Mouse (Mus musculus): ENCODE measurements at regions not wholly inside any gene's neighbourhood (a gene's known extent, or its start where the extent isn't known, plus 50 kb on each side); places are given as distances from the start of the nearest gene placed in this dataset.
A peak's percentile ranks its signal among the peaks of the same experiment; 100 is the strongest.

DNA sequence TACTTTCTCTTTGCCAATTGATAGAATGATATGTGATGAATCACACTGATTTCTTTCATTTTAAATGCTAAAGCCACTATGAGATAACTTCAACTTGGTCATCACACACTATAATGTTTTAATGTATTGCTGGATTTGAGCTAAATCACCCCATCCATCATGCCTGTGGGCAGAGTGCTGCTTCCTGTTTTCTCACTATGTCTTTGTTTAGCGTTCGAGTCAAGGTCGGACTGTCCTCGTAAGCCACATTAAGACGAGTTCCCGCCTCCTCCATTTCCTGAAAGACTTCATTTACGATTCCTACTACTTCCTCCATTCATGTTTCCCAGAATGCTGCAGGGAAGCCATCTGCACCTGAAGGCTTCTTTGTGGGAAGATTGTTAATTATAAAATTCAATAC lies 1420.0 kb upstream of the Got2 start:
- ATAC-seq (ENCODE audit: low FRiP score), result no peak
- Histone ChIP-seq H3K27me3 (ENCODE audit: control insufficient read depth, insufficient read depth, low read length) (no peaks in the 10 kb centered on the region), H3K36me3 (ENCODE audit: control insufficient read depth, insufficient read depth, low read length) (no peaks in the 10 kb centered on the region), H3K4me2 (replicated peaks; ENCODE audit: low read depth, low read length) (no peak overlapping the region), H3K4me1 (replicated peaks; ENCODE audit: control insufficient read depth, insufficient read depth, low read length) (no peaks in the 10 kb centered on the region), H3K27ac (ENCODE audit: low read depth, low read length) (no peak overlapping the region), H3K9me3 (ENCODE audit: control insufficient read depth, low read length) (no peaks in the 10 kb centered on the region), H3K9ac (ENCODE audit: low read depth, low read length) (no peak overlapping the region), H3K4me3 (ENCODE audit: low read depth, low read length) (no peak overlapping the region)
- 80% methylated on average over 7 of the region's 7 CpGs for WGBS
- no peak for DNase-seq (ENCODE audit: low spot score)

DNA sequence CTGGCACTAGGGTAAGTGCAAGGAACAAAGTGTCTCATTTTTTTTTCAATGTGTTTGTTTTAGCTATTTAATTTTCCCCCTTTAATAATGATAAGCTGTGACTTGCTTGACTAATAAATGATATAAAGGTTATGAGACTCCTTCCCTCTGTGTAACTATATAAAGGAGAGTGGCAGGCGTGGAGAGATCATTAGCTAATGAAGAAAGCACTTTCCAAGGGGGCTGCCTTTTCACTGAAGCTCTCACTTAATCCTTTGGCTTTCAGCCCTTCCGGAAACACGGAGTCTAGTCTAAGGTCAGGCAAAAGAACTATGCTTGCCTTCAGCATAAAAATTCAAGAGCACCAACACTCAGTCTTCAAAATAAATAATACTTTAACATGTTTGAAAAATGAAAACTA lies 1382.2 kb upstream of the Got2 start:
- DNase-seq (ENCODE audit: low spot score) (no peak), ATAC-seq (ENCODE audit: low FRiP score) (0 out of 2 replicates have a peak, but pooled peaks have one; percentile 33)
- no peaks in the 10 kb centered on the region for H3K27me3 ChIP-seq (ENCODE audit: control insufficient read depth, insufficient read depth, low read length)
- no peak overlapping the region for H3K9ac ChIP-seq (ENCODE audit: low read depth, low read length)
- no peak overlapping the region for H3K4me2 ChIP-seq (replicated peaks; ENCODE audit: low read depth, low read length)
- H3K4me3 ChIP-seq (ENCODE audit: low read depth, low read length), result no peak overlapping the region
- 56% methylated on average over 3 of the region's 3 CpGs for WGBS
- H3K36me3 ChIP-seq (ENCODE audit: control insufficient read depth, insufficient read depth, low read length), result no peaks in the 10 kb centered on the region
- H3K27ac ChIP-seq (ENCODE audit: low read depth, low read length), result no peak overlapping the region
- H3K4me1 ChIP-seq (replicated peaks; ENCODE audit: control insufficient read depth, insufficient read depth, low read length), result no peaks in the 10 kb centered on the region
- no peaks in the 10 kb centered on the region for H3K9me3 ChIP-seq (ENCODE audit: control insufficient read depth, low read length)

- ATAC-seq (ENCODE audit: low FRiP score) (no peak), DNase-seq (ENCODE audit: low spot score) (no peak)
- Histone ChIP-seq H3K27me3 (ENCODE audit: control insufficient read depth, insufficient read depth, low read length) (no peaks in the 10 kb centered on the region), H3K9ac (ENCODE audit: low read depth, low read length) (no peak overlapping the region), H3K4me1 (replicated peaks; ENCODE audit: control insufficient read depth, insufficient read depth, low read length) (no peaks in the 10 kb centered on the region), H3K9me3 (ENCODE audit: control insufficient read depth, low read length) (no peaks in the 10 kb centered on the region), H3K36me3 (ENCODE audit: control insufficient read depth, insufficient read depth, low read length) (no peaks in the 10 kb centered on the region), H3K4me3 (ENCODE audit: low read depth, low read length) (no peak overlapping the region), H3K4me2 (replicated peaks; ENCODE audit: low read depth, low read length) (no peak overlapping the region), H3K27ac (ENCODE audit: low read depth, low read length) (no peak overlapping the region)
- WGBS, result 97% methylated on average over 1 of the region's 1 CpGs
Observed at GRCm38 (mm10) chr8:97260964-97261363, 1372.6 kb upstream of the Got2 start.

DNA sequence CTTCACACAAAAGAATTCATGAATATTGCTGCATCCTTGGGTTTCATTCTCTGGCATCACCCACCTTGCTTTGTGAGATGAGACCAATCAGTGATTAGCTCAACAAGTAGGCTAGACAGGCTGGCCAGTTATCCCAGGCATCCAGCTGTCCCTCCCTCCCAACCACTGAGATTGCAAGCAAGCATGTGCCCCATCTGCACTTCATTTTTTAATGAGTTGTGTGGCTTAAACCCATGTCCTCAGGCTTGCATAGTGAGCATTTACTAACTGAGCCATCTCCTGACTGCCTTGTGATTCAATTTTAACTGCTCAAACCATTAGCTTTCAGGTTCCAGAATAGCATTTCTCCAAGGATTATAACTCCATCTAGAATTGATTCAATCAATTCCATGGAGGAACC lies 1365.8 kb upstream of the Got2 start:
- ATAC-seq (ENCODE audit: low FRiP score) (no peak), DNase-seq (ENCODE audit: low spot score) (no peak)
- no peak overlapping the region for H3K4me2 ChIP-seq (replicated peaks; ENCODE audit: low read depth, low read length)
- no peak overlapping the region for H3K4me3 ChIP-seq (ENCODE audit: low read depth, low read length)
- no peaks in the 10 kb centered on the region for H3K36me3 ChIP-seq (ENCODE audit: control insufficient read depth, insufficient read depth, low read length)
- no peak overlapping the region for H3K9ac ChIP-seq (ENCODE audit: low read depth, low read length)
- H3K27ac ChIP-seq (ENCODE audit: low read depth, low read length), result no peak overlapping the region
- no peaks in the 10 kb centered on the region for H3K9me3 ChIP-seq (ENCODE audit: control insufficient read depth, low read length)
- no peaks in the 10 kb centered on the region for H3K27me3 ChIP-seq (ENCODE audit: control insufficient read depth, insufficient read depth, low read length)
- no peaks in the 10 kb centered on the region for H3K4me1 ChIP-seq (replicated peaks; ENCODE audit: control insufficient read depth, insufficient read depth, low read length)

DNA sequence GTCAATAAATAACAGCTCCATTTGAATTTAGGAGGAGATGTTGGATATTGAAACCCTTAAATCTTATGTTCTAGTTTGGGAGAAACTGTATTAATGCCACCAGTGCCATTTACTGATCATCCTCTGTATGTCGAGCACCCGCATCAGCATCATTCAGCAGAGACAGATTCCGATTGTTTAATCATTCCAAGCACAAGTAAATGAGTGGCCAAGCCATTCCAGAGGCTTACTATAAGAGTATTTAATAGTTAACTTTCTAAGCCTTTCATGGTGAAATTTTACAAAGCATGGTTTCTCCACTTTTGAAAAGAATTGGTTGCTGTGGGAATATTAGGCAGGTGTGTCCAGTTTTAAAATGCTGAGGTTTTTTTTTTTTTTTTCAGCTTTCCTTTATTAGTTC lies 1363.9 kb upstream of the Got2 start:
- no peaks in the 10 kb centered on the region for H3K27me3 ChIP-seq (ENCODE audit: control insufficient read depth, insufficient read depth, low read length)
- H3K4me2 ChIP-seq (replicated peaks; ENCODE audit: low read depth, low read length), result no peak overlapping the region
- H3K36me3 ChIP-seq (ENCODE audit: control insufficient read depth, insufficient read depth, low read length), result no peaks in the 10 kb centered on the region
- H3K9ac ChIP-seq (ENCODE audit: low read depth, low read length), result no peak overlapping the region
- DNase-seq (ENCODE audit: low spot score), result no peak
- H3K4me3 ChIP-seq (ENCODE audit: low read depth, low read length), result no peak overlapping the region
- WGBS, result 81% methylated on average over 3 of the region's 3 CpGs
- no peak for ATAC-seq (ENCODE audit: low FRiP score)
- H3K9me3 ChIP-seq (ENCODE audit: control insufficient read depth, low read length), result no peaks in the 10 kb centered on the region
- H3K27ac ChIP-seq (ENCODE audit: low read depth, low read length), result no peak overlapping the region
- H3K4me1 ChIP-seq (replicated peaks; ENCODE audit: control insufficient read depth, insufficient read depth, low read length), result no peaks in the 10 kb centered on the region

- H3K27ac ChIP-seq (ENCODE audit: low read depth, low read length), result no peak overlapping the region
- no peaks in the 10 kb centered on the region for H3K4me1 ChIP-seq (replicated peaks; ENCODE audit: control insufficient read depth, insufficient read depth, low read length)
- no peak for DNase-seq (ENCODE audit: low spot score)
- H3K4me3 ChIP-seq (ENCODE audit: low read depth, low read length), result no peak overlapping the region
- ATAC-seq (ENCODE audit: low FRiP score), result no peak
- no peak overlapping the region for H3K4me2 ChIP-seq (replicated peaks; ENCODE audit: low read depth, low read length)
- H3K9me3 ChIP-seq (ENCODE audit: control insufficient read depth, low read length), result no peaks in the 10 kb centered on the region
- no peaks in the 10 kb centered on the region for H3K27me3 ChIP-seq (ENCODE audit: control insufficient read depth, insufficient read depth, low read length)
- WGBS, result 90% methylated on average over 5 of the region's 5 CpGs
- no peak overlapping the region for H3K9ac ChIP-seq (ENCODE audit: low read depth, low read length)
- H3K36me3 ChIP-seq (ENCODE audit: control insufficient read depth, insufficient read depth, low read length), result no peaks in the 10 kb centered on the region
Observed at GRCm38 (mm10) chr8:97251458-97251865, 1363.1 kb upstream of the Got2 start.

DNA sequence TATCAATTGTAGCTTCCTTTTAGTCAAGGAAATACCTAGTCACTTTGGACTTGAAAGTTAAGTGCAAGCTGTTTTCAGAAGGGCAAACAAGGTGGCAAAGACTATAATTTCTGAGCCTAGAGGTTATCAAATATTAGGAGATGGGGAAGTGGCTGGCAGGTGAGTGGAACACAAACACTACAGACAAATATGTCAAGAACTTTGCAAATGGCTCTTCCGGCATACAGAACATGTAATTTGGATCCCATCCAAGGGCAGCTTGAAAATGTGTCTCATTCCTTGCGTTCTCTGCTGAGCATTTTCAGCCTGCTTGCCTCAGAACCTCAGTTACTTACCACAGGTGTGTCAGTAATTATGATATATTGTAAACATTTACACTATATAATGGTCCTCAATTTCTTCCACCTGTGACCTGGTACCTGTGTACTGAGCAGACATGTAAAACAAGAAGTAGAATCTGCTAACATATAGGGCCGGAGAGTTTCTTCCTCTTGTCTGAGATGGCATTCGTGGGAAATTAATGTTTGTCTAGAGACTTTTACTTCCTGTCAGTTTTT lies 1346.3 kb upstream of the Got2 start:
- no peak for ATAC-seq (ENCODE audit: low FRiP score)
- no peaks in the 10 kb centered on the region for H3K4me1 ChIP-seq (replicated peaks; ENCODE audit: control insufficient read depth, insufficient read depth, low read length)
- H3K9me3 ChIP-seq (ENCODE audit: control insufficient read depth, low read length), result no peaks in the 10 kb centered on the region
- H3K36me3 ChIP-seq (ENCODE audit: control insufficient read depth, insufficient read depth, low read length), result no peaks in the 10 kb centered on the region
- 90% methylated on average over 4 of the region's 4 CpGs for WGBS
- DNase-seq (ENCODE audit: low spot score), result no peak
- no peak overlapping the region for H3K27ac ChIP-seq (ENCODE audit: low read depth, low read length)
- no peak overlapping the region for H3K4me3 ChIP-seq (ENCODE audit: low read depth, low read length)
- H3K9ac ChIP-seq (ENCODE audit: low read depth, low read length), result no peak overlapping the region
- H3K4me2 ChIP-seq (replicated peaks; ENCODE audit: low read depth, low read length), result no peak overlapping the region
- no peaks in the 10 kb centered on the region for H3K27me3 ChIP-seq (ENCODE audit: control insufficient read depth, insufficient read depth, low read length)

- no peak for ATAC-seq (ENCODE audit: low FRiP score)
Observed at GRCm38 (mm10) chr8:97232619-97233376, 1344.5 kb upstream of the Got2 start.

GRCm38 (mm10) chr8:97231652-97232051 lies 1343.3 kb upstream of the Got2 start:
- Histone ChIP-seq H3K27me3 (ENCODE audit: control insufficient read depth, insufficient read depth, low read length) (no peaks in the 10 kb centered on the region), H3K9me3 (ENCODE audit: control insufficient read depth, low read length) (no peaks in the 10 kb centered on the region), H3K36me3 (ENCODE audit: control insufficient read depth, insufficient read depth, low read length) (no peaks in the 10 kb centered on the region), H3K27ac (ENCODE audit: low read depth, low read length) (no peak overlapping the region), H3K9ac (ENCODE audit: low read depth, low read length) (no peak overlapping the region), H3K4me3 (ENCODE audit: low read depth, low read length) (no peak overlapping the region), H3K4me2 (replicated peaks; ENCODE audit: low read depth, low read length) (no peak overlapping the region), H3K4me1 (replicated peaks; ENCODE audit: control insufficient read depth, insufficient read depth, low read length) (no peaks in the 10 kb centered on the region)
- DNase-seq (ENCODE audit: low spot score) (no peak), ATAC-seq (ENCODE audit: low FRiP score) (no peak)
- 91% methylated on average over 5 of the region's 5 CpGs for WGBS

More at GRCm38 (mm10) chr8:97232619-97233376, 1344.5 kb upstream of the Got2 start:
- no peaks in the 10 kb centered on the region for H3K27me3 ChIP-seq (ENCODE audit: control insufficient read depth, insufficient read depth, low read length)
- H3K4me3 ChIP-seq (ENCODE audit: low read depth, low read length), result no peak overlapping the region
- H3K4me2 ChIP-seq (replicated peaks; ENCODE audit: low read depth, low read length), result no peak overlapping the region
- H3K9me3 ChIP-seq (ENCODE audit: control insufficient read depth, low read length), result no peaks in the 10 kb centered on the region
- WGBS, result 69% methylated on average over 2 of the region's 2 CpGs
- H3K36me3 ChIP-seq (ENCODE audit: control insufficient read depth, insufficient read depth, low read length), result no peaks in the 10 kb centered on the region
- H3K27ac ChIP-seq (ENCODE audit: low read depth, low read length), result no peak overlapping the region
- no peak overlapping the region for H3K9ac ChIP-seq (ENCODE audit: low read depth, low read length)
- no peaks in the 10 kb centered on the region for H3K4me1 ChIP-seq (replicated peaks; ENCODE audit: control insufficient read depth, insufficient read depth, low read length)
- no peak for DNase-seq (ENCODE audit: low spot score)
